Mouse (Mus musculus) heart, embryonic 16.5 days (tissue): ENCODE data around the gene Nfib. TPM values are rescaled to one million over a fixed set of nuclear protein-coding genes. Genes with fewer than 3 reads are reported as not detected.
A peak's percentile ranks its signal among the peaks of the same experiment; 100 is the strongest.

ENCODE experiments used
- ATAC-seq: fragments of 200-750 bp; cut with Nextera tagmentation; replicated peaks from 2 replicates; pipeline ENCODE4 v1.8.0; 2017; ENCODE audit warnings: moderate number of reproducible peaks; ENCODE audit not compliant: insufficient read depth, low FRiP score; ENCODE audit errors: extremely low read depth
- H3K27ac ChIP-seq: fragments of 300-500 bp; sonication (generic); 2 replicates; pipeline ENCODE4 v1.5.1; 2014; ENCODE audit warnings: mild to moderate bottlenecking, low read length, control low read depth, moderate library complexity
- H3K27me3 ChIP-seq: fragments of 300-500 bp; sonication (generic); 2 replicates; pipeline ENCODE4 v1.6.1; 2014; ENCODE audit warnings: low read length, mixed read lengths; ENCODE audit not compliant: control insufficient read depth, insufficient read depth
- H3K36me3 ChIP-seq: fragments of 300-500 bp; sonication (generic); 2 replicates; pipeline ENCODE4 v1.6.1; 2014; ENCODE audit not compliant: control insufficient read depth, insufficient read depth
- H3K4me1 ChIP-seq: fragments of 300-500 bp; sonication (generic); 2 replicates; pipeline ENCODE4 v1.6.1; 2014; ENCODE audit warnings: low read length, mixed read lengths; ENCODE audit not compliant: control insufficient read depth, insufficient read depth
- H3K4me2 ChIP-seq: fragments of 300-500 bp; sonication (generic); 2 replicates; pipeline ENCODE4 v1.6.1; 2014; ENCODE audit warnings: low read depth, mild to moderate bottlenecking, control low read depth, low read length
- H3K4me3 ChIP-seq: fragments of 300-500 bp; sonication (generic); 2 replicates; pipeline ENCODE4 v1.5.1; 2014; ENCODE audit warnings: mild to moderate bottlenecking, control low read depth, low read length
- H3K9ac ChIP-seq: fragments of 300-500 bp; sonication (generic); 2 replicates; pipeline ENCODE4 v1.6.1; 2014; ENCODE audit warnings: low read length, control low read depth
- H3K9me3 ChIP-seq: fragments of 300-500 bp; sonication (generic); replicated peaks from 2 replicates; pipeline ENCODE4 v1.6.1; 2016; ENCODE audit warnings: low read length; ENCODE audit not compliant: control insufficient read depth
- WGBS: fragments of 180-500 bp; shearing (Covaris S2); extraction: QIAGEN DNeasy Blood & Tissue Kit; methylation state at CpG from one replicate; pipeline ENCODE4 v1.1.7; 2014; 5-methylcytosine and 5-hydroxymethylcytosine counted together
- polyA plus RNA-seq: library from polyadenylated mRNA; unstranded; fragments of >200 nt; fragmentation: Nextera tagmentation; extraction: Ambion mirVana; gene quantifications from 2 replicates; pipeline ENCODE4 v1.2.1, GENCODE M21; 2015

Gene Nfib
- polyA plus RNA-seq, result 56.7 and 60.1 TPM in 2 replicates

DNA sequence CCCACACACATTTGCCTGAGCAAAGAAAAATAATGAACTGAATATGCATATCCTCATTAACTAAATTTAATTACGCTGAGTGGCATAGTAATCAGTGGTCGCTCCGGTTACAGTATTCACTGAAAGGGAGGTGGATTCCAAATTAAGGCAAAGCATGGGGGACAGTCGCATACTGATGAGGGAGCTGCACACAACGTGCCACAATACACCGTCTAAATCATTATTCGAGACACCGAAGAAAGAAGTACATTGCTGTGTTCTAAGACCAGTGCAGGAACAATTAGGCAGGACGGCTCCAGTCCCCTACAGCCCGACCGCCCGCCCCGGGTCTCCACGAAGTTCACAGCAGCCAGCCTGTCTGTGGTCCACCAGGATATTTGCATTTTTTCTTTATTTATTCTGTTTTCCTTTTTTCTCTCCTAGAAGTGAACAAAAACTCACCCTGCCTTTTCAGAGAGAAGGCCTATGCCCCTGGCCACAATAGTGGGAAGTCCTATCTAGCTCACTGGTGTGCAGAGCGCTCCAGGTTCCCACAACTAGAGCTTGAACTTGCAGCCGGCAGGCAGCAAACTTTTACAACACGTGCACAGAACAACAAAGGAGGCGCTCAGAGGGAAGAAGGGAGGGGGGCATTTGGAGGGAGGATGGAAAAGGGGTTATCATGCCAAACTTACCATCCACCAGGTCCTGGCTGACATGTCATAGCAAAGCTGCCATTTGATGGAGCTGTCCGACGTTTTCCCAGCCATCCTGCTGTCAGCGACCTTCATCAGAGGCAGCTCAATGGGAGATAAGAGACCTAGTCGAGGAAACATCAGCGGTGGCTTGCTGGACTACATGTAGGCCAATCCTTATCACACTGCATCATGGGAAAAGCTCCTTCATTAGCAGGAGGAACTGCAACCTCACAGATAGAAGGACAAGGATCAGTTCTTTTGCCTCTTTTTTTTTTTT, at the start of gene Nfib:
TSS of gene Nfib (minus strand) at position 910 of the 954 bp plus-strand sequence.
- no peaks in the 10 kb centered on the region for H3K9me3 ChIP-seq
- 50% methylated on average over 23 of the region's 23 CpGs for WGBS
- 0 out of 2 replicates have a peak within 1 kb of the TSS, but pooled peaks have one; percentile 11 for H3K4me2 ChIP-seq
- peak; percentile 53 for ATAC-seq
- H3K36me3 ChIP-seq, result no peaks in the 10 kb centered on the region
- H3K27me3 ChIP-seq, result no peaks in the 10 kb centered on the region
- no peak within 1 kb of the TSS for H3K4me3 ChIP-seq
- H3K4me1 ChIP-seq, result peaks cover 51% of the 10 kb centered on the region
- H3K9ac ChIP-seq, result no peak within 1 kb of the TSS
- H3K27ac ChIP-seq, result peak within 1 kb of the TSS; percentile 76

- Histone ChIP-seq H3K4me1 (0 out of 2 replicates have a peak, but pooled peaks cover 2% of the 10 kb centered on the region), H3K27me3 (no peaks in the 10 kb centered on the region), H3K9me3 (no peaks in the 10 kb centered on the region), H3K36me3 (no peaks in the 10 kb centered on the region), H3K4me3 (no peak overlapping the region), H3K27ac (0 out of 2 replicates have a peak overlapping the region, but pooled peaks have one; percentile 29), H3K4me2 (no peak overlapping the region), H3K9ac (no peak overlapping the region)
- WGBS, result 27% methylated on average over 5 of the region's 5 CpGs
- ATAC-seq, result no peak
These were observed 30.2 kb upstream of the Nfib start for GRCm38 (mm10) chr4:82735764-82736163.

GRCm38 (mm10) chr4:82734765-82735481, 29.4 kb upstream of the Nfib start:
- WGBS, result 72% methylated on average over 22 of the region's 22 CpGs
- Histone ChIP-seq H3K9me3 (no peaks in the 10 kb centered on the region), H3K36me3 (no peaks in the 10 kb centered on the region), H3K9ac (no peak overlapping the region), H3K27me3 (no peaks in the 10 kb centered on the region), H3K4me2 (no peak overlapping the region), H3K27ac (no peak overlapping the region), H3K4me3 (no peak overlapping the region), H3K4me1 (0 out of 2 replicates have a peak, but pooled peaks cover 2% of the 10 kb centered on the region)
- peak; percentile 45 for ATAC-seq

DNA sequence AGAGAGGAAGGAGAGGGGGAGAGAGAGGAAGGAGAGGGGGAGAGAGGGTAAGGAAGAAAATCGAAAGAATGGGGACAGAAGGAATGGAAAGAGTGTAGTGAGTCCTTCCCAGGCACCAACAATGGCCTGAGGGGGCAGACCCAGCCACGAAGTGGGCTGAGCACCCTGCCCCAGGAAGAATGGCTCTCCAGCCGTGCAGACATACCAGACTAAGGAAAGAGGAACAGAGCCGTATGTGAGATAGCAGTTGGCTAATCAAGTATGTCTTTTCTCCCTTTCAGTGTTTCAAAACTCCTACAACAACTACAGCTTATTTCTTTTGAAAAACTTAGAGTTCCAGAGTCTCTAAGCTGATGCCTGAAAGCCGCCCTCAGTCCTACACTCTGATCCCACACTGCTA, 28.8 kb upstream of the Nfib start:
- no peak for ATAC-seq
- no peak overlapping the region for H3K27ac ChIP-seq

GRCm38 (mm10) chr4:82733636-82734035, 28.1 kb upstream of the Nfib start:
- WGBS, result 87% methylated on average over 3 of the region's 3 CpGs
- no peaks in the 10 kb centered on the region for H3K9me3 ChIP-seq
- no peak for ATAC-seq

More for the DNA sequence above, 28.8 kb upstream of the Nfib start:
- 0 out of 2 replicates have a peak, but pooled peaks cover 2% of the 10 kb centered on the region for H3K4me1 ChIP-seq
- H3K36me3 ChIP-seq, result no peaks in the 10 kb centered on the region
- no peak overlapping the region for H3K4me3 ChIP-seq
- WGBS, result 55% methylated on average over 5 of the region's 5 CpGs
- no peak overlapping the region for H3K4me2 ChIP-seq
- H3K9me3 ChIP-seq, result no peaks in the 10 kb centered on the region
- no peaks in the 10 kb centered on the region for H3K27me3 ChIP-seq
- H3K9ac ChIP-seq, result no peak overlapping the region

GRCm38 (mm10) chr4:82730248-82730887, 24.8 kb upstream of the Nfib start:
- Histone ChIP-seq H3K4me1 (no peaks in the 10 kb centered on the region), H3K36me3 (no peaks in the 10 kb centered on the region), H3K4me2 (no peak overlapping the region), H3K4me3 (no peak overlapping the region), H3K9ac (no peak overlapping the region), H3K27ac (no peak overlapping the region), H3K9me3 (no peaks in the 10 kb centered on the region), H3K27me3 (no peaks in the 10 kb centered on the region)
- no peak for ATAC-seq
- WGBS, result 77% methylated on average over 5 of the region's 5 CpGs

More at GRCm38 (mm10) chr4:82733636-82734035, 28.1 kb upstream of the Nfib start:
- no peaks in the 10 kb centered on the region for H3K27me3 ChIP-seq
- H3K4me2 ChIP-seq, result no peak overlapping the region
- H3K27ac ChIP-seq, result no peak overlapping the region
- H3K36me3 ChIP-seq, result no peaks in the 10 kb centered on the region
- no peak overlapping the region for H3K4me3 ChIP-seq
- 0 out of 2 replicates have a peak, but pooled peaks cover 2% of the 10 kb centered on the region for H3K4me1 ChIP-seq
- no peak overlapping the region for H3K9ac ChIP-seq

- WGBS, result 70% methylated on average over 10 of the region's 10 CpGs
- Histone ChIP-seq H3K4me2 (no peak overlapping the region), H3K4me1 (no peaks in the 10 kb centered on the region), H3K36me3 (no peaks in the 10 kb centered on the region), H3K9ac (no peak overlapping the region), H3K27ac (no peak overlapping the region), H3K27me3 (no peaks in the 10 kb centered on the region), H3K4me3 (no peak overlapping the region), H3K9me3 (no peaks in the 10 kb centered on the region)
- ATAC-seq, result no peak
These were observed 18.5 kb upstream of the Nfib start for GRCm38 (mm10) chr4:82724058-82724457.

DNA sequence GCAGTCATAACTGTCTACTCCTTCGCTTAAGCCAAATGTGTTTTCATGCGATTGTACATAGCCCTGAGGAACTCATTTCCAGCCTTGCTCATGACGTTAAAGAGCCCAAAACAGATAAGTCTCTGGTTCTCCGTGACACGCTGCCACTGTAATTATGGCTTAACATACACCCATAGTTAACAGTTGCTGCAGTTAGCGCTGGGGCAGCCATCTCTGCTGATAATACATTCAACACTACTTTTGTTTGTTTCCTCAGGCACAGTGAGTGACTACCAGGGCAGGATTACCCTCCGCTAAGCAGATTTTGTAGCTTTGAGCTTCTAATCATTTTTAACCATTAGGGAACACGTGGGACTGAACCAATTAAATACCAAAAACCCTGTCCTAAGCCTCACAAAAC, 17.5 kb upstream of the Nfib start:
- Histone ChIP-seq H3K27me3 (no peaks in the 10 kb centered on the region), H3K4me1 (no peaks in the 10 kb centered on the region), H3K9ac (no peak overlapping the region), H3K4me2 (no peak overlapping the region), H3K9me3 (no peaks in the 10 kb centered on the region), H3K36me3 (no peaks in the 10 kb centered on the region), H3K27ac (no peak overlapping the region), H3K4me3 (no peak overlapping the region)
- no peak for ATAC-seq
- WGBS, result 81% methylated on average over 8 of the region's 8 CpGs
